Mouse (Mus musculus): ENCODE results near the gene Jagn1.

Jagn1 gene

GRCm38 (mm10) chr6:113424187-113424586 is 18.2 kb upstream of the Jagn1 start:
- no peak for DNase-seq (ENCODE audit: low read depth, low spot score)
- Histone ChIP-seq H3K36me3 (ENCODE audit: control insufficient read depth, insufficient read depth, low read length, poor library complexity, severe bottlenecking) (no peaks in the 10 kb centered on the region), H3K27me3 (ENCODE audit: control insufficient read depth, insufficient read depth, low read length, poor library complexity, severe bottlenecking) (no peaks in the 10 kb centered on the region)

DNA sequence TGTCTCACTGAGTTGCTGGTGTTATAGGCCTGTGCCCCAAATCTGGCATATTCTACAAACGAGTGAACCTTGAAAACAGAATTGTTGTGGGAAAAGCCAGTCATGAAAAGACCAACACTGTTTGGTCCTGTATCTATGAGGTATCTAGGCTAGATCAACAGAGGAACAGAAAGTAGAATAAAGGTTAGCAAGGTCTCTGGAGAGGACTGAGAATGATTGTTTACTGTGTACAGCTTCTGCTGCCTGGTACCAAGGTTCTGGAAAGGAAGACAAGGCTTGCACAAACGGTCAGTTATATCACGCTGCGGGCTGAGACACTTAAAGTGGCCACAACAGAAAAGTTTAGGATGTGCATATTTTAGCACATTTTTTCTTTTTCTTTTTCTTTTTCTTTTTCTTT is 15.7 kb upstream of the Jagn1 start:
- DNase-seq (ENCODE audit: low read depth, low spot score) = no peak
- no peaks in the 10 kb centered on the region for H3K27me3 ChIP-seq (ENCODE audit: control insufficient read depth, insufficient read depth, low read length, poor library complexity, severe bottlenecking)
- no peaks in the 10 kb centered on the region for H3K36me3 ChIP-seq (ENCODE audit: control insufficient read depth, insufficient read depth, low read length, poor library complexity, severe bottlenecking)

DNA sequence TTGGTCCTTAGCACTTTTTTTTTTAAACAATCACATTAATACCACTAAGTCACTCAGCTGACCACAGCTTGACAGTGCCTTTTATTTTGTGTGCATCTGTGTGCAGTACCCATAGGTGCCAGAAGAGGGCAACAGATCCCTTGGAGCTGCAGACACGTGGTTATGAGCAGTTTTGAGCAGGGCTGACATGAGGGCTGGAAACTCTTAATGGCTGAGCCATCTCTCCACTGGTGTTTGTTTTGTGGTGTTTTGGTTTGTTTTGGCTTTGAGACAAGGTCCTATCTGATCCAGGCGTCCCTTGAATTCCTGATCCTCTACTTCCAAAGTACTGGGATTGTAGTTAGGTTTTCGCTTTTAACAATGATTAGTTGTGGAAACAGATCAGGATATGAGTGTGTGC is 15.0 kb upstream of the Jagn1 start:
- DNase-seq (ENCODE audit: low read depth, low spot score) = peak; percentile 69
- Histone ChIP-seq H3K27me3 (ENCODE audit: control insufficient read depth, insufficient read depth, low read length, poor library complexity, severe bottlenecking) (no peaks in the 10 kb centered on the region), H3K36me3 (ENCODE audit: control insufficient read depth, insufficient read depth, low read length, poor library complexity, severe bottlenecking) (no peaks in the 10 kb centered on the region)

- no peaks in the 10 kb centered on the region for H3K36me3 ChIP-seq (ENCODE audit: control insufficient read depth, insufficient read depth, low read length, poor library complexity, severe bottlenecking)
- no peak for DNase-seq (ENCODE audit: low read depth, low spot score)
- no peaks in the 10 kb centered on the region for H3K27me3 ChIP-seq (ENCODE audit: control insufficient read depth, insufficient read depth, low read length, poor library complexity, severe bottlenecking)
These were observed 14.4 kb upstream of the Jagn1 start for GRCm38 (mm10) chr6:113428006-113428405.

DNA sequence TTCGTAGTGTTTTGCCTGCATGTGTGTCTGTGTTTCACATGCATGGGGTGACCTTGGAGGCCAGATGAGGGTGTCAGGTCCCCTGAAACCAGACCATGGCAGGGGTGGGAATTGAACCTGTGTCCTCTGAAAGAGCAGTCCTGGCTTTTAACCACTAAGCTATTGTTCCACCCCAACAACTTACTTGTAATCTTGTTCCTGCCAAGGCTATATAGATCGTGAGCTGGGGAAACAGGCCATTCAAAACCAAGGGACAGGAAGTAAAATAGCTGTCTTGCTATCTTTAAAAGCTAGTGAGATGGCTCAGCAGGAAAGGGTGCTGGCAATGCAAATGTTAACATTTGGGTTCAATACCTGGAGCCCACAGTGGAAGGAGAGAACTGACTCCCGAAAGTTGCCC is 12.4 kb upstream of the Jagn1 start:
- no peaks in the 10 kb centered on the region for H3K27me3 ChIP-seq (ENCODE audit: control insufficient read depth, insufficient read depth, low read length, poor library complexity, severe bottlenecking)
- no peaks in the 10 kb centered on the region for H3K36me3 ChIP-seq (ENCODE audit: control insufficient read depth, insufficient read depth, low read length, poor library complexity, severe bottlenecking)
- DNase-seq (ENCODE audit: low read depth, low spot score) = no peak

GRCm38 (mm10) chr6:113430846-113431245 is 11.5 kb upstream of the Jagn1 start:
- DNase-seq (ENCODE audit: low read depth, low spot score) = no peak
- Histone ChIP-seq H3K36me3 (ENCODE audit: control insufficient read depth, insufficient read depth, low read length, poor library complexity, severe bottlenecking) (no peaks in the 10 kb centered on the region), H3K27me3 (ENCODE audit: control insufficient read depth, insufficient read depth, low read length, poor library complexity, severe bottlenecking) (no peaks in the 10 kb centered on the region)

GRCm38 (mm10) chr6:113431801-113432200 is 10.6 kb upstream of the Jagn1 start:
- no peak for DNase-seq (ENCODE audit: low read depth, low spot score)
- H3K36me3 ChIP-seq (ENCODE audit: control insufficient read depth, insufficient read depth, low read length, poor library complexity, severe bottlenecking) = no peaks in the 10 kb centered on the region
- H3K27me3 ChIP-seq (ENCODE audit: control insufficient read depth, insufficient read depth, low read length, poor library complexity, severe bottlenecking) = no peaks in the 10 kb centered on the region

DNA sequence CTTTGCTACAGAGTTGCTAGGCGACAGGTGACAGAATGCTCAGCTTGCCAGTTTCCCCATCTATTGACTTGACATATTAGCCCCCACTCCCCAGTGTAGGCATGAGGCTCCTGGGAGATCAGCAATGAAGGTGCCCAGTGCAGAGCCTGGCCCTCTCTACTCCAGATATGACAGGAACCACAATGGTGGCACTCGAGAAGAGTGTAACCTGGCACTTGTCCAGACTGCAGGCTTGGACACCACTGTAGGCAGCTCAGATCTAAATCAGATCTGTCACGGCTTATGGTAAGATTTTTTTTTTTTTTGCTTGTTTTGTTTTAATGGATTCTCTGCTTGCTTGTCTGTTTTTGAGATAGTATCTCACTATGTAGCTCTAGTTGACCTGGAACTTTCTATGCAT is 8.7 kb upstream of the Jagn1 start:
- Histone ChIP-seq H3K36me3 (ENCODE audit: control insufficient read depth, insufficient read depth, low read length, poor library complexity, severe bottlenecking) (no peaks in the 10 kb centered on the region), H3K27me3 (ENCODE audit: control insufficient read depth, insufficient read depth, low read length, poor library complexity, severe bottlenecking) (no peaks in the 10 kb centered on the region)
- DNase-seq (ENCODE audit: low read depth, low spot score) = no peak

DNA sequence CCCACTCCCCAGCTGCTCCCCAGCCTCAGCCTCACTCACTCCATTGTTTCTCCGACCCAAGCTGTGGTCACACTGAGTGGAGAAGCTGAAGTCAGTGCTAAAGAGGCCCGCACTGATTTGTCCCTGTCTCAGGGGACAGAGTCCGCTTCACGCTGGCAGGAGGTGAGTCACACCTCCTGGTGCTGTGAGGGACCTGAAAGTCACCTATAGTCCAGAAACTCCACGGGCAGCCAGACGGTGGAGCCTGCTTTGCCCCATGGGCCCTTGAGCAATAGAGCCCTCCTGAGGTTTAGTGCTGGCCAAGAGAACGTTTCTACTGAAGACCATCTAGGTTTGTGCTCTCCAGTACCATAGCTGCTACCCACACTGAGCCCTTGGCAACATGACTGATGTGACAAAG is 7.7 kb upstream of the Jagn1 start:
- no peak for DNase-seq (ENCODE audit: low read depth, low spot score)
- H3K27me3 ChIP-seq (ENCODE audit: control insufficient read depth, insufficient read depth, low read length, poor library complexity, severe bottlenecking) = no peaks in the 10 kb centered on the region
- H3K36me3 ChIP-seq (ENCODE audit: control insufficient read depth, insufficient read depth, low read length, poor library complexity, severe bottlenecking) = no peaks in the 10 kb centered on the region

GRCm38 (mm10) chr6:113435664-113436205 is 6.6 kb upstream of the Jagn1 start, which contains the start of gene Cidec:
TSS of gene Cidec (minus strand) at chr6:113435760.
- H3K36me3 ChIP-seq (ENCODE audit: control insufficient read depth, insufficient read depth, low read length, poor library complexity, severe bottlenecking) = no peaks in the 10 kb centered on the region

GRCm38 (mm10) chr6:113437135-113437534 is 5.2 kb upstream of the Jagn1 start:
- no peaks in the 10 kb centered on the region for H3K36me3 ChIP-seq (ENCODE audit: control insufficient read depth, insufficient read depth, low read length, poor library complexity, severe bottlenecking)
- H3K27me3 ChIP-seq (ENCODE audit: control insufficient read depth, insufficient read depth, low read length, poor library complexity, severe bottlenecking) = no peaks in the 10 kb centered on the region
- no peak for DNase-seq (ENCODE audit: low read depth, low spot score)

More at GRCm38 (mm10) chr6:113435664-113436205, 6.6 kb upstream of the Jagn1 start, which contains the start of gene Cidec:
- H3K27me3 ChIP-seq (ENCODE audit: control insufficient read depth, insufficient read depth, low read length, poor library complexity, severe bottlenecking) = no peaks in the 10 kb centered on the region
- no peak for DNase-seq (ENCODE audit: low read depth, low spot score)

GRCm38 (mm10) chr6:113438721-113439430 is 3.5 kb upstream of the Jagn1 start:
- Histone ChIP-seq H3K27me3 (ENCODE audit: control insufficient read depth, insufficient read depth, low read length, poor library complexity, severe bottlenecking) (no peaks in the 10 kb centered on the region), H3K36me3 (ENCODE audit: control insufficient read depth, insufficient read depth, low read length, poor library complexity, severe bottlenecking) (no peaks in the 10 kb centered on the region)
- DNase-seq (ENCODE audit: low read depth, low spot score) = no peak

DNA sequence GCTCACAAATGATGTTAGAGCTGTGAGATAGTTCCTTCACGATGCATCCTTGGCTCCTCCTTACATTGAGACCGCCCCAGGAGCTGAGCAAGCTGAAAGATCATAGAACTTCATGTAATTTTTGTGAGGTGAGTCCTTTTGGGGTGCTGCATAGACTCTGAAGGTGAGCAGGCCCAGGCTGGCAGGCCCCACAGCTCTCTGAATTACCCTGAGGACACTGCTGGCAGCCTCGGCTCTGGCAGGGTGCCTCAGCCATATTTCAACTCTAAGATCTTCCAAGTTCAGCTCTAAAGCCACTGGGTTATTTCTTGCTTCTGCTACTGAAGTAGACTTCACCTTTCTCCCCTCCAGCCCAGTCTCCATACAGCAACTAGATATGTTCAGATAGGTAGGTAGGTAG is 1.7 kb upstream of the Jagn1 start:
- Histone ChIP-seq H3K36me3 (ENCODE audit: control insufficient read depth, insufficient read depth, low read length, poor library complexity, severe bottlenecking) (no peaks in the 10 kb centered on the region), H3K27me3 (ENCODE audit: control insufficient read depth, insufficient read depth, low read length, poor library complexity, severe bottlenecking) (no peaks in the 10 kb centered on the region)
- DNase-seq (ENCODE audit: low read depth, low spot score) = no peak

DNA sequence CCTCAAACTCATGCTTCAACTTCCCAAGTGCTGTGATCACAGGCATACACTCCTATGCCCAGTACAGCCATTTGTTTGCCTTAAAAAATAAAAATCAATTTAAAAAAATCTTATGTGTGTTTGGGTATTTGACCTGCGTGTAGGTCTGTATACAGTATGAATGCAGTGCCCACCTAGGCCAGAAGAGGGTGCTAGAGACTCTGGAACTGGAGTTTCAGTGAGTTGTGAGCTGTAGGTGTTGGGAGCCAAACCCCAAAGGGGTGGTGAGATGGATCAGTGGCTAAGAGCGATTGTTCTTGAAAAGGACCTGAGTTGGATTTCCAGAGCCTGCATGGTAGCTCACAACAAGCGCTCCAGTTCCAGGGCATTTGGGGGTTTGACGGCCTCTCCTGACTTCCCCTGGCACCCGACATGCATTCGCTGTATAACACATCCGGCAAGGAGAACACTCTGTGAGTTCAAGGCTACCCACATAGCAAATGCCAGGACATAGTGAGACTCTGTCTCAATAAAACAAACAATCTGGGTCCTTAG is 1.2 kb upstream of the Jagn1 start:
- Histone ChIP-seq H3K36me3 (ENCODE audit: control insufficient read depth, insufficient read depth, low read length, poor library complexity, severe bottlenecking) (no peaks in the 10 kb centered on the region), H3K27me3 (ENCODE audit: control insufficient read depth, insufficient read depth, low read length, poor library complexity, severe bottlenecking) (no peaks in the 10 kb centered on the region)
- peak; percentile 91 for DNase-seq (ENCODE audit: low read depth, low spot score)

- Histone ChIP-seq H3K27me3 (ENCODE audit: control insufficient read depth, insufficient read depth, low read length, poor library complexity, severe bottlenecking) (no peaks in the 10 kb centered on the region), H3K36me3 (ENCODE audit: control insufficient read depth, insufficient read depth, low read length, poor library complexity, severe bottlenecking) (no peaks in the 10 kb centered on the region; the same call in 1 of the 2 replicates)
- DNase-seq (ENCODE audit: low read depth, low spot score) = no peak
These were observed 305 bp upstream of the Jagn1 start for GRCm38 (mm10) chr6:113442087-113442441.

All from splenic B cell, adult 2 months (primary cell).